Mouse (Mus musculus) testis, adult 2 months (tissue): Measurements from ENCODE around the gene Tmem179. TPM values are rescaled to one million over a fixed set of nuclear protein-coding genes. Genes with fewer than 3 reads are reported as not detected.

Experiments used
- H3K27ac ChIP-seq: fragments of 200-500 bp; 2 replicates; pipeline ENCODE4 v1.5.1; 2012; ENCODE audit warnings: low read depth, low read length; ENCODE audit not compliant: control insufficient read depth, insufficient read depth
- H3K27me3 ChIP-seq: fragments of 200-500 bp; 2 replicates; pipeline ENCODE4 v1.6.1; 2012; ENCODE audit warnings: mild to moderate bottlenecking, low read length, moderate library complexity; ENCODE audit not compliant: control insufficient read depth, insufficient read depth
- H3K36me3 ChIP-seq: fragments of 200-500 bp; 2 replicates; pipeline ENCODE4 v1.6.1; 2012; ENCODE audit warnings: mild to moderate bottlenecking, low read length; ENCODE audit not compliant: control insufficient read depth, insufficient read depth
- H3K4me1 ChIP-seq: fragments of 200-500 bp; 2 replicates; pipeline ENCODE4 v1.6.1; 2012; ENCODE audit warnings: low read length; ENCODE audit not compliant: control insufficient read depth, insufficient read depth
- H3K4me3 ChIP-seq: fragments of 200-500 bp; 2 replicates; pipeline ENCODE4 v1.5.1; 2012; ENCODE audit warnings: low read depth, mild to moderate bottlenecking, low read length, moderate library complexity, mixed read lengths; ENCODE audit not compliant: control insufficient read depth
- CTCF ChIP-seq: fragments of 200-500 bp; IDR thresholded peaks from 2 replicates; pipeline ENCODE4 v1.5.1; 2012; ENCODE audit warnings: low read depth, mild to moderate bottlenecking, inconsistent platforms, low read length, moderate library complexity; ENCODE audit not compliant: control insufficient read depth, insufficient read depth, insufficient replicate concordance
- POLR2A ChIP-seq: fragments of 200-500 bp; IDR thresholded peaks from 2 replicates; pipeline ENCODE4 v1.6.1; 2012; ENCODE audit warnings: low read depth, mild to moderate bottlenecking, inconsistent platforms, low read length, moderate library complexity; ENCODE audit not compliant: control insufficient read depth
- polyA plus RNA-seq: library from polyadenylated mRNA; depleted of rRNA; stranded (reverse); fragments of >200 nt; gene quantifications from 2 replicates; pipeline ENCODE4 v1.2.3, GENCODE M21; 2012

Gene Tmem179
- polyA plus RNA-seq, 1 experiment = 2.1 TPM

DNA sequence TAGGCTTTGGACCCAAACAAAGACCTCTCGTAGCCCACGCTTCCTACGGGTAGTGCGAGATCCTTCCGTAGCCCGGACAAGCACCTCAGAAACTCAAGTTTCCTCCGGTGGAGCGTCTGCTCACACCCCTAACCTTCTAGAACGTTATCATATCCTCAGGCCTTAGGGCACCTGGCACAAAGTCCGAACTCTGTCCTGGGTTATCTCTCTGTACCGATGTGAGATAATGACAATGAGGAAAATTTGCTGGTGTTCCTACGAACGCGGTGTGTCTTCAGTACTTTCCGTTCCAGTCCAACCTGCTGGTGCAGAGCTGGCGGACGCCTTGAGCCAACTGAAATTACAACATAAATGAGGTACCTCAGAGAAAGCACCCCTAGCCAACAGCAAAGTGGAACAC, 50.6 kb downstream of the Tmem179 start:
- Histone ChIP-seq H3K27ac (no peak overlapping the region), H3K4me1 (no peaks in the 10 kb centered on the region), H3K4me3 (no peak overlapping the region), H3K36me3 (no peaks in the 10 kb centered on the region), H3K27me3 (no peaks in the 10 kb centered on the region)
- TF ChIP-seq CTCF (no peak), POLR2A (no peak)

DNA sequence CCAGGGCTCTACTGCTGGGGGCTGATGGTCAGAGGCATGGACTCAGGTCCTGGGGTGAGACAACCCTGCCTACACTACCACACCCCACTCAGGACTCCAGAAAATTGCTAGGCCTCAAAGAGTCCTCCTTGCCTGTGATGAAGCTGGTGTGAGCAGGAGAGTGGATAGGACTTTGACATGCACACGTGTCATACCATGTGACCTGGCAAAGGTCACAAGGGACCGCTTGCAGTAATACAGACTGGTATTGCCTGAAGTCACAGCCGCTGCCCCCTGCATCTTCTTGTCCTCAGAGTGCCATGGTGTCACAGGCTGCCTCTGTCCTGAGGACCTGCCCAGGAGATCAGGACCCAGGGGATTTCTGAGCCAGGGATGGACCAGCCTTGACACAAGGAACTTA, 52.0 kb downstream of the Tmem179 start:
- no peaks in the 10 kb centered on the region for H3K36me3 ChIP-seq
- H3K4me1 ChIP-seq = no peaks in the 10 kb centered on the region
- H3K27me3 ChIP-seq = no peaks in the 10 kb centered on the region
- no peak overlapping the region for H3K27ac ChIP-seq
- TF ChIP-seq POLR2A = no peak
- no peak for TF ChIP-seq CTCF
- no peak overlapping the region for H3K4me3 ChIP-seq

DNA sequence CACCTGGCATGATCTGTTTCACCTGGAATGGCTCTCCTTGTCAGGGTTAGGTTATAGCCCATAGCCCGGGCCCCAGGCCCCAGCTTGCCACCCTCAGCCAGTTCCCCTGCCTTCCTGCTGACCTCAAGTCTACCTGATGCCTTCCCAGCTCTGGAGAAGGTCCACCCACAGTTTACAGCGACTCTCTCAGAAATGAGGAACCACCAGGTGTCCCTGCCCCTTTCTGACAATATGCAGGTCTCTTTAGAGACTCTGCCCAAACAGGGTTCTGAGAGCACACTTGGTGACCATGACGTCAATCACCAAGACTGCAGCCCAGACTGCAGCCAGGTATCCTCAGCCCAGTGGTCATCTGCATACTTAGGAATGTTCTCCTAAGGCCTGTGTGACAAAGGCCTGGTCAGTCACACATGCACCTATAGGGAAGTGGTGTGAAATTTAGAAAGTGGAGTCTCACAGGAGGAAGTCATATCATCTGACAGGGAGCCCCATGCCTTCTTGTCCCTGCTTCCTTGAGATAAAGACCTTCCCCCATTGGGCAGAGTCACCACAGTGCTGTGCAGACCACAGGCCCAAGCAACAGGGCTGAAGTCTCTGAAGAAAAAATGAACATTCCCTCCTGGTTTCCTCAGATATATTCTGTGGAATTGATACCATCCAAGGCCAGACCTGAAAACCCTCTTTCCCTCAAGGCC, 52.6 kb downstream of the Tmem179 start:
- Histone ChIP-seq H3K4me1 (no peaks in the 10 kb centered on the region), H3K36me3 (no peaks in the 10 kb centered on the region), H3K27ac (no peak overlapping the region), H3K27me3 (no peaks in the 10 kb centered on the region), H3K4me3 (no peak overlapping the region)
- TF ChIP-seq POLR2A (no peak), CTCF (no peak)

DNA sequence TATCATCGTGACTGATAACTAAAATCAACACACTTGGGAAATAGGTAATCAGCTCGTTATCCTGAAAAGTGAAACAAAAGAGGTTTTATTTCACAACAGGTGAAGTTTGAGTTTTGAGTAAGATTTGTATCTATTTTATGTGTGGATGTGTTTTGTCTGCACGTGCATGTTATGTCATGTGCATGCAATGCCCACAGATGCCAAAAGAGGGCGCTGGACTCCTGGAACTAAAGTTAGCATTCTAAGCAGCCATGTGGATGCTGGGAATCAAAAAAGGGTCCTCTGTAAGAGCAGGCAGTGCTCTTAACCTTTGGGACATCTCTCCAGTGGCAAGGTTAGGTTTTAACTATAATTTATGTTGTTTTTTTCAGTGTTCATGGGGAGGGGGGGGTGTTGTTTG, 53.3 kb downstream of the Tmem179 start:
- TF ChIP-seq POLR2A (no peak), CTCF (peak; percentile 37; the same call in 1 of the 2 replicates)
- Histone ChIP-seq H3K36me3 (no peaks in the 10 kb centered on the region), H3K27ac (no peak overlapping the region), H3K4me3 (no peak overlapping the region), H3K4me1 (no peaks in the 10 kb centered on the region), H3K27me3 (no peaks in the 10 kb centered on the region)

DNA sequence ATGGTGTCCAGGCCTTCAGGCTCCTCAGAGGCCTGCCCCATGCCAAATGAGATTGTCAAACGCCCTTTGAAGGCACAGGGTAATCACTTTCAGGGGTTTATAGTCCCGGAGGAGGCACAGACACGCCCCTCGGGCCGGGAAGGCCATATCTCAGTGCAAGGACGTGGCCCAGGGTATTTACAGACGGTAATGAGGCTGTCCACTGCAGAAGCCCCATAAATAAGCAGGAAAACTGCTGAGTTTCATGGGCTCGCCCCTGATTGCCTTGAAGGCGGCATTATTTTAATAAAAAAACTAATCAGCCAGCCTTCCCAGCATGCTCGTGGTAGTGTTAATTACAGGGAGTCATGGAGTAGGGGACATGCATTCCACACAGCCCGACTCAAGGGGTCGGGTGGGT, 54.1 kb downstream of the Tmem179 start:
- H3K27me3 ChIP-seq = no peaks in the 10 kb centered on the region
- no peaks in the 10 kb centered on the region for H3K36me3 ChIP-seq
- no peaks in the 10 kb centered on the region for H3K4me1 ChIP-seq
- H3K4me3 ChIP-seq = no peak overlapping the region
- H3K27ac ChIP-seq = no peak overlapping the region
- no peak for TF ChIP-seq CTCF
- TF ChIP-seq POLR2A = no peak

DNA sequence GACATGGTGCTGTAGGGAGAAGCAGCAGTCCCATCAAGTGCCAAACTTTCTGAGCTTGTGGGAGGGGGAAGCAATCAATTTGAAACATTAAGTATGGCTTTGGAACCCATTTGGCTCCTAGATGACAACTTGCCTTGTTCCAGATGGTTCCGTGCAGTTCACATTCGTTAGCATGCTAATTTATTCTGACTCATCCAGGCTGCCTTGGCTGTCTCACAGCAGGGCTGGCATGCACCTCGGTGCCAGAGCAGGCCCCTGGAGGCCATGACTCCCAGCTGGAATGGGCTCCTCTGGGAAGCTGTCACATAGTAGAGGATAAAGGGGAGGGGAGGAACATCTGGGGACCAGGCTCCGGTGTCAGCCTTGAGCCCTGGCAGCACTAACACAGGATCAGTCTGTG, 58.7 kb downstream of the Tmem179 start:
- Histone ChIP-seq H3K4me1 (no peaks in the 10 kb centered on the region), H3K36me3 (no peaks in the 10 kb centered on the region), H3K27me3 (no peaks in the 10 kb centered on the region), H3K4me3 (no peak overlapping the region), H3K27ac (no peak overlapping the region)
- TF ChIP-seq POLR2A (no peak), CTCF (no peak)

DNA sequence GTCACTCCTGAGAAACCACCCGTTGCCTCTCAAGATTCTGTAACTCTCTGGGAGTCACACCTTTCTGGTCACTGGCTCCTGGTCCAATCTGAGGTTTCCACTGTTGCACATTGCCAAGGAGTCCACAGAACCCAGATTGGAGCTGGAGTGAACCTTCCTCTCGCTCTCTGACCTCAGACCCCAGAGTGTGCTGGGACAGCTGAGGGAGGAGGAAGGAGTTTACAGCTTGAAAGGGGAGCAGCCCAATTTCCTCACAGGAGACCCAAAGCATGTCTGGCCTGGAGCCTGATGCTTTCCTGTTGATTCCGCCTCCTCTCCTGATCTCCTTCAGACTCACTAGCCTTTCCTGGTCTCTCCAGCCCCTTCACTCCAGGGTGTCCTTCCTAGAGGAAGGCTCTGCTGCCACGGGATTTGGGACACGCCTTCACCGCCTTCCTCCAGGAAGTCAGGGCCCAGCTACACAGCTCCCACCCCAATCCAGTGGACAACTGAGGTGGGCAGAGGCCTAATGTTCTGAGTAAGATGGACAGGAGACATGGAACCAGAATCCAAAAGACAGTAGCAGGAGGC, 60.3 kb downstream of the Tmem179 start:
- Histone ChIP-seq H3K4me3 (no peak overlapping the region), H3K36me3 (no peaks in the 10 kb centered on the region), H3K27me3 (no peaks in the 10 kb centered on the region), H3K4me1 (no peaks in the 10 kb centered on the region), H3K27ac (no peak overlapping the region)
- TF ChIP-seq POLR2A (no peak), CTCF (no peak)
